Mouse (Mus musculus) layer of hippocampus, postnatal 36 days (tissue): Measurements from ENCODE around the gene Atxn3. TPM values are rescaled to one million over a fixed set of nuclear protein-coding genes. Genes with fewer than 3 reads are reported as not detected.
"Not testable (repeated sequence)": the region's sequence is repeated elsewhere in the genome, so short reads cannot be mapped to it uniquely, and the experiment has no call there.

Experiments used
- DNase-seq, 2 experiments: peaks; one replicate each; pipeline ENCODE4 v3.0.0; 2022
- total RNA-seq, 2 experiments: library from RNA; stranded (reverse); gene quantifications; 2 replicates each; pipeline ENCODE4 v1.2.3; 2021

The Atxn3 gene
- total RNA-seq = 10 to 100 TPM; 21.9 to 22.7 TPM

DNA sequence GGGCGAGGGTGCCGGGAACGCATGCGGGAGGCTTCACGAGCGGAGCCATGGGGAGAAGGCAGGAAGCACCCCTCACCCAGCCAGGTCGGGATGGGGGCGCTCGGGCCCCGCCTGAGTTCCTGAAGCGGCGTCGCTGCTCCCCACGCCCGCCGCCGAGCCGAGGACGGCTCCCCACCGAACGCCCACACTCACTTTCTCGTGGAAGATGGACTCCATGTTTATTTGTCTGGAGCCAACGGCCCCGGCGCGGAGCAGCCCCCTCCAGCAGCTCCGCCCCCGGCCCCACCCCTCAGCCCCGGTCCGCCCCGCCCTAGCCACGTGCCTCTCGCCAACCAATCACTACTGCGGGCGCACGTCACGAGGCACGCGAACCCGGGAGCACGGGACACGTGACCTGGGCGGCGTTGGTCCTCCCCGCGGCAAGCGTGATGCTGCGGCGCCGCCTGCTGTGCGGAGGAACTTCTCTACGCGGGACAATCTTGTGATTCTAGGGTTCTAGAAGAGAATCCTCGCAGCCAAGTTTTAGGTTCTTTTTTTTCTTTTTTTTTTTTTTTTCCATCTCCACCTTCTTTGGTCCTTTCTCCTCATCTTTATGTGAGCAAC lies at the start of gene Atxn3:
Gene Atxn3, minus strand, starts transcription at position 305 of the 603 bp plus-strand sequence.
- DNase-seq = peak; percentile 96

DNA sequence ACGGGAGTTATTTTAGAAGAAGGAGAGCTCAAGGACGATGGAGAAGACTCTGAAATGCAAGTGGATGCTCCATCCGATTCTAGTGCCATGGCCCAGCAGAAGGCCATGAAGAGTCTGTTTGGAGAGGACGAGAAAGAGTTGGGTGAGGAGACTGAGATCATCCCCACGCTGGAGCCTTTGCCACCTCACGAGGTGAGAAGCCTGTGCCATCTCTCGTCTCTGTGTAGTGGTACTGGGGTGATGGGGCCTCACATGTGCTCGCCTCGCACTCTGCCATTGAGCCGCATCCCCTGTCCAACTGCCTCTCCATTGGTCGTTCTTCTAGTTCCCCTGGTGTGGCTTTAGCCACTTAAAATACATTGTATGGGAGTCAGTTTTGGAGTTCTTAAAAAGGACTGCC lies 42.7 kb upstream of the Atxn3 start:
- DNase-seq = no peak

DNA sequence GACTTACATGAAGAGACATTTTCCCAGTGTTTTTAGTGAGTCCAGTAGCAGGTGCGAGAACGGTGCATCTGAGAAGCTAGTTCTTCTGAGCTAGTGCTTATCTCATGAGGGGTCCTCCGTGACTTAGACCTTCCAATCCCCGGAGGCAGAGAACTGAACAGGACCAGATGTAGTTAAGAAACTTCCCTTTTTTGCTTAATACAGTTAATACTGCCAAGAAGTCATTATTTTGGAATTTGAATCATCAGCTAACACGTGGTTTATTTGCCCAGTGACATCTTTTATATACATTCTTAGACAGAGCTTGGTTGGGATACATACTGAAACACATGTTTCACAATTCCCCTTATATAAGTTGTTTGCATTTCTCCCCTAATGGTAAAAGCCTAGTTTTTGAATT lies 40.9 kb upstream of the Atxn3 start:
- no peak for DNase-seq

DNA sequence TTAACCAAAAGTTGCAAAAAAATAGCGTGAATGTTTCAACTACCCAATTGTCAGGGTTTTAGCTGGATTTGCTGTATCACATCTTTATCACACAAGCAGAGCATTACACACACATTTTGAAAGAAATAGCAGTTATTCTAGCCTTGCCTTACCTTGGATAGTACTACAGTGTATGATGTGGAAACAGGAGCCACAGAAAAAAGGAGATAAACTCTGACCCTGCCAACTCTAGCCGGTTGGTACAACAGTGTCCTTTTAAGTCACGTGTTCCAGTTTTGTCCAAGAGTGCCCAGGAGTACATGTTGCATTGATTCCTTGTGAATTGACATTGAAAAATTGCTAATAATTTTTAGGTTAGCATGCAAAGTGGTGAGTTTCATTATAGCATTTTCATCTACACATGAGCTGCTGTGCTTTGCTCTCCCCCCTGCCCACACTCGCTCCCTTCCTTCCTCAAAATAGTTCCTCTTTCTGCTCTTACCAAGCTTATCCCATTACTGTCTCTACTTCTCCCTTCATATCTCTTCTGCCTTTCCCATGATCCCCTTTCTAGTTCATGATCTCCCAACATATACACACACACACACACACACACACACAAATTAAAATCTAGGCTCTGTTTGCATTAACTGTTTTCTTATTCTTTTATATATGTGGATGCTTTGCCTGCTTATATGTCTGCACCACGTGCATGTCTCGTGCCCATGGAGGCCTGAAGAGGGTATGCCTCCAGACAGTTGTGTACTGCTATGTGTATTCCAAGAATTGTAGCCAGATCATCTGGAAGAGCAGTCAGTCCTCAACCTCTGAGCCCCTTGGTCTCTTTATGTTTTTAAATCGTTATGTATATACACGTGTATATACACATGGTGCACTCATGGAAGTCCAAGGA lies 36.8 kb upstream of the Atxn3 start:
- no peak for DNase-seq

DNA sequence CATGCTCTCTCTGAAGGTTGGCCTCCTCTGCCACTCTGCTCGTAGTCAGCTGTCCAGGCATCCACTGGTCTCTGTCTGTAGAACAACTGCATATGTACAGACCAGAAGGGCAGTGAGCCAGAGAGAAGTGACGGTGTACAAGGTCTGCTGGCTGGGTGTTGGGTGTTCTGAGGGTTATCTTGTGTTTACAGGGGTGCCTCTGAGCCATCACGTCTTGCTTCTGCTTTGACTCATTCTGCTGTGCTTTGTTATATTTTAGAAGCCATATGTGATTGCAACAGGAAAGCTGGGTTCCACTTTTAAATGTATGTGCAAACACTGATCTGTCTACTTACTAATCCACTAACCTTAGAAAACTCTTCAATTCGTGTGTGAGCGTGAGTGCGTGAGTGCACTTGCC lies 29.6 kb upstream of the Atxn3 start:
- no peak for DNase-seq

DNA sequence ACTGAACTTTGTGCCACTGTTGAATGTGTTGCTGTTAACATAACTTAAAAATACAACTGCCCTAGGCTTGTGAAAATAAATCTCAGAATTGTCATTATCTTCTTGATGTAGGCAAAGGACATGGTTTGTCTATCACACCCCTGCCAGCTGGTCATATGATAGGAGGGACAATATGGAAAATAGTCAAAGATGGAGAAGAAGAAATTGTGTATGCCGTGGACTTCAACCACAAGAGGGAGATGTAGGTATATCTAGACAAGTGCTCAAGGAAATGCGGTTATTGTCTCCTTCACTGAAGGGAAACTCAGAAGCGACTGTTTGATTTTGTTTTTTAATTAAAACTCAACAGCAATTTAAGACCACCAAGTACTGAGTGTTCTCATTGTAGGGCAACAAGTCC lies 27.1 kb upstream of the Atxn3 start:
- DNase-seq = no peak

DNA sequence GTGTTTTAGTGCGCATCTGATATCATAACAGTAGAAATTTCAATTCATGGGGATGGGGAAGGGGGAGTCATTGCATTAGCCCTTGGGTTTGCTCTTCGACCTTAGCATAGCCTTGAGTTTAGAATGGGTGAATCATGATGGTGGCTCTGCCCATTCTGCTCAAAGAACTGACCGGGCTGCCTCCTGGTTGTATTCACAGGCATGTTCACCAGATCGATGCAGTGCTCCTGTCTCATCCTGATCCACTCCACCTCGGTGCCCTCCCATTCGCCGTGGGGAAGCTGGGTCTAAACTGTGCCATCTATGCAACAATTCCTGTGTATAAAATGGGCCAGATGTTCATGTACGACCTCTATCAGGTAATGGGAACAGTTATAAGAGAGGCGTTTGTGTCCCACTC lies 24.9 kb upstream of the Atxn3 start:
- DNase-seq = no peak

DNA sequence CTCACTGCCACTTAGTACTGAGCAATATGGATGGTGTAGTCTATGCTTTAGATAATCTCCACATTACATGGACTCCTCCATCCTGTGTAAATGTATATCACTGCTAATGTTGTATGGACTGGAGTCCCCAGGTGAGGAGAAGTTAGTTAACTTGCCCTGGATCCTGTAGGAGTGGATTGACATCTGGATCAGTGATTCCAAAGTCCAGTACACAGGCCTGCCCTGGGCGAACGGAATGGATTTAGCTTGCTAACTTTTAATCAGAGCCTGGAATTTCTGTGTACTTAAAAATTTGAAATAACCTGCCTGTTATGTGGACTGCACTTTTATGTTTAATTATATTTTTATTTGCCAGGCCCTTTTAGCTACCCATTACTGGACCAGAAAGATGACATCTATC lies 23.5 kb upstream of the Atxn3 start:
- DNase-seq = no peak

DNA sequence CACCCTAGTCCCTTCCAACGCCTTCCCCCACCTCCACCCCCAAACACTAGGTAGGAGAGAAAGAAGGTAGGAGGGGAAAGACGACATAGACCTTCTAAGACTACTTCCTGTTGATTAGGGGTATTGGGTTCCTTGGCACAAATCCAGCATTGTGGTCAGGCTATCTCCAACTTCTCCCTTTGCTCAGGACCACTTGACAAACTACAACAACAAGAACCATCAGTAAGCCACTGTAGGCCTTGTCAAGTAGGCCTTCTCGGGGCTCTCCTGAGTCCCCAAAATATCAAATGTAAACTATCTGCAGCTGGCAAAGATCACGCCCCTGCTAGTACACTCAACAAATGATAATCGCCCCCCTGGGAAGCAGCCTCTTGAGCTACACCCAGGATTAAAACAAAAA lies 22.2 kb upstream of the Atxn3 start:
- no peak for DNase-seq

DNA sequence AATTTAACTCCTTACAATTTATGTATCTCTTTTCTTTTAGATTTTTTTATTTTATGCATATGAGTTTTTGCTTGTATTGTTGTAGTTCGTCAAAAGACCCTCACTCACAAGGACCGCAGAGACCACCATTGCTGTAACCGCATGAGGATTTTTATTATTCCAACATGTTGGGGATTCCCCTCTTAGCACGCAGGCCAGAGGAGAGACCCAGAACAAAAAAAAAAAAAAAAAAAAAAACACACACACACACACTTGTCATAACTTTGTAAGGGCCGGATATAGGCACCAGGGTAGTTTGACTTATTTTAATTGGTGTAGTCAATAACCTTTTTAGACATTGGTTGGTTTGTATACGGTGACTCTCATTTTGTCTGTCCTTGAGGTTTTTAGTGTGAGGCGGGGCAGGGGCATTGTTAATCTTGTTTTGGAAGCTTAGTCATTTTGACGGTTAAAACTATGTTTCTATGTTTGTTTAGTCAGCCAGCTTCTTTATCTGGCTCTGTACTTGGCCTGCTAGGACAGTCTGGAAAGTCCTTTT lies 21.2 kb upstream of the Atxn3 start:
- no peak for DNase-seq

DNA sequence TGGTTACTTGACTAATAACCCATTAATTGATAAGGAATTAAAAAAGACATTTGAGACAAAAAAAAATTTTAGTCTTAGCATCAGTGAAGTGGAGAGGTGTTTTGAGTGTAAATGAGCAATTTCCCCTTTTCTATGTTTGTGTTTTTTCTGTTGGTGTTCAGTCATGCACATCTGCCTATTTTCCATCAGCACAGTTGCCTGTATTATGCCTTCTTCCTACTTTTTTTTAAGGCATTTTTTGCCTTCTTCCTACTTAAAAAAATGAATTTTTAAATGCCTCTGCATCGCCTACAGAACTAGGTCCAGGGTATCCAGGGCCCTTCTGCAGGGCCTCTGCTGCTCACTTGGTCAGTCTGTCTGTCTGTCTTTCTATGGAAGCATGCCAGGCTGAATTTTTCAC lies 20.5 kb upstream of the Atxn3 start:
- DNase-seq = no peak

DNA sequence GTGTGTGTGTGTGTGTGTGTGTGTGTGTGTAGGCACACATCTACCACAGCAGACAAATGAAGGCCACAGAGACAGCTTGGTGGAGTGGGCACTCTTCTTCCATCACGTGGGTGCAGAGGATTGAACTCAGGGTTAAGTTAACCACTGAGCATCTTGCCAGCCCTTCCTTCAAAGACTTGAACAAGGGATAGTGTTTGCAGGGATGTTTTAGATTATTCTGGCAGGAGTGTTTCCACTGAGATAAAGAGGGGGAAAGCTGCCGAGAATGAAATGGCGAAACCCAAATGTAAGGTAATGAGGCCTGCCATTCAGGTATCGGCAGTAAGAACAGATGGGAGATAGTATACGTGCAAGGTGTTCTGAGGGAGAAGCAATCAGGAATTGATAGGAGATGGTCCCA lies 20.1 kb upstream of the Atxn3 start:
- DNase-seq = no peak

DNA sequence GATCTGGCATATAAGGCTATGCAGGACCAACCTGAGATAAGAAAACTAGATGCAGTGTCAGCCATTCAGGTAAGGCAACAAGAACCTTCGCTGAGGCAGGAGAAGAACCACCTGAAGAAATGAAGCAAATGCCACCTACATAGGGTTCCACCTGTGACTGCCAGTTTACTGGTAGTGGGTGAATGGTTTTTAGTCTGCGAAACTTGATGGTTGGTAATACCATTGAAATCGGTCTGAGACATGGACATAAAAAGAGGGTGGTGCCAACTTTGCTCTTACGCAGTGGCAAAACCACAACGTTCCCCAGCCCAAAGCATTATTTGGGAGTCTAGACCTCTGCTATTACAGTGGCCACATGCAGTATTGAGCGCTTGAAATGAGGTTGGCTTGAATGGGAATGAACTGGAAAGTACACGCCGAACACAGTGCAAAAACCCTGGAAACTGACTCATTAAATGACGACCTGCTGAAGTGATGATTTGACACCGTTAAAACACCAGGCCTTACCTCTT lies 19.4 kb upstream of the Atxn3 start:
- DNase-seq = no peak

DNA sequence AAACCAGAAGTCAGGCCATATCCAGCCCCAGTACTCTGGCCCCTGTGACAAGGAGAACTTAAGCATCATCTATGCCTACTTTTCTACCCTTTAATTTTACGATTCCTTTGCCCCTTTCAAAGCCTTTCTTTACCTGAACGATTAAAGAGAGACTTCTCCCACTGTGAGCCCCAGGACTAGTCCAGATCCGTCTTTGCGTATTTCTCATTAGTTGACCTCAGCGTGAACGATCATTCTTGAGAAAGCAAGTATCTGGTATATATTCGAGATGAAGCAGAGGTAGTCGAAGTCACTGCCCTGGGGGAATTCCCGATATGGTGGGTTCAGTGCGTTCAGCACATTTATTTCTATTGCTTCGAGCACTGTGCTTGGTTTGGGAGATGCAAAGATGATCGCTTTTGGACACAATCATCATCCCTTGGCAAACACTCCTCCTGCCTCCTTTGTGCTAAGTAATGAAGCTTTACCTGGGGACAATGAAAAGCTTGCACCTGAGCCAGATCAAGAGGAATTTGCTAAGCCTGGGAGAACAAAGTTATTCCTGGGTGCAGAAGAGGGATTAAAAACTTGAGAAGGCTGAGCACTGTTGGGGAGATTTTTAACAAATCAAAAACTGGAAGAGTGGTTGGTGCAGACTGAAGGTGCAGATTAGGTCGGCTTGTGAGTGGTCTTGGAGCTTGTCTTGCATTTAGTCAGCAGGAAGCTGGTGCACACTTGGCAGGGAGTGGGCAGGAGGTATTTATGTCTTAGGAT lies 18.8 kb upstream of the Atxn3 start:
- no peak for DNase-seq

DNA sequence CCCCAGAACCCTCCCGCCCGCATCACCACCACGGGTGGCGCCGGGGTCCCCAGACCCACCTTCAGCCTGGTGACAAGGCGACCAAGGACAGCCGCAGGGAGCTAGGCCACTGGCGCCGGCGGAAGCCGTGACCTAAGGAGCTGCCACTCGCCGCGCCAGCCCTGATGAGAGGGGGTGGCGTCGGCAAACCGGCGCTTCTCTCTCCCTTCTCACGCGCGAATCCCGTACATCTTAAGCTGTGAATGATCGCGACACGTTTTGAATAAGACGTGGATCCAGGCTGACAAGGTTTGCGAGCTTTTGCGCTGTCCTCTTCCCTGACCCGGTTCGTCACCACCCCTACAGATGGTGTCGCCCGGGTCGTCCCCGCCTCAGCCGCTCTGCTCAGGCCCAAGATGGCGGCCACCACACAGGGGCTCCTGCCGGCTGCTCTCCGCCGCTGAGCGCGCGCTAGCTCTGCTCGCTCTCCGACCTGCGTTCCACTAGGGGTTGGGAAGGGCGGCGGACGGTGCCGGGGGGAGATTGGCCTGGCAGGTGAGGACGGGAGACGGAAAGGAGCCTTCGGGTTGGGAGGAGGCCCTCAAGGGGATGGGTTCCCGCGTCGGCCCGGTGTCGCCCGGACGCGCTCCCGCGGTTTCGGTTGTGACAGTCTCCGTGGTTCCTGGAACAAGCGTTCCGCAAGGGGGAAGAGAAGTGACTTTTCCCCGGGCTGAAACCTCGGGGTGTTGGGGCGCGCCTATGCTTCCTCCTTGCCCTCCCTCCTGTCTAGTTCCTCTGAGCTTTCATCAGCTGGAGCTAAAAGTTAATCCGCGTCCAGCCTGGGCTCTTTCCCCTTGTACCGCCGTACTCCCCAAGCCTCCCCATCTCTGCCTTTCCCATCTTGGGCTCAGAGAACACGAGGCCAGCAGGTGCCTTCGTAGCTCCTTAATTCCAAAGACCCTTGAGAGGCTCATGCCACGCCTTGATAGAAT lies 17.8 kb upstream of the Atxn3 start, which contains the start of gene Cpsf2:
Gene Cpsf2, plus strand, starts transcription at position 388 of the 971 bp plus-strand sequence.
- DNase-seq = peak; percentile 90 to 91

DNA sequence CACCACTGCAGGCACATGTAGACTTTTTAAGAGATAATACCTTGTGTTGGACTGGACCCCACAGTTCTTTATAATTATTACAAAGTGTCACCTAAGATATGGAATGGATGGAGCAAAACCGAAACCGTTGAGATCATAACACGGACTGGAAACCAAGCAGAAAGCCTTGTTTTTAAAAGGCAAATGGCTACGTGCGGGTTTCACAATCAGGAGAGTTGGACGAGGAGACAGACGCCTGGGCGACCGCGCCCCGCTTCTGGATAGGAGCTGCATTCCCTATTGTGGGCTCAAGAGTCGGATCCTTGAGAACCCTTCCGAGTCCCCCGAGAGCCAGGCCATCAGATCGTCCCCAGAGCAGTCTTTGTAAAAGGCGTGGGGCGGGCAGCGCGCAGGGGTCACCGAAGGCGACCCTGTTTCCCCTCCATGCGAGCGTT lies 17.1 kb upstream of the Atxn3 start:
- DNase-seq = no peak

DNA sequence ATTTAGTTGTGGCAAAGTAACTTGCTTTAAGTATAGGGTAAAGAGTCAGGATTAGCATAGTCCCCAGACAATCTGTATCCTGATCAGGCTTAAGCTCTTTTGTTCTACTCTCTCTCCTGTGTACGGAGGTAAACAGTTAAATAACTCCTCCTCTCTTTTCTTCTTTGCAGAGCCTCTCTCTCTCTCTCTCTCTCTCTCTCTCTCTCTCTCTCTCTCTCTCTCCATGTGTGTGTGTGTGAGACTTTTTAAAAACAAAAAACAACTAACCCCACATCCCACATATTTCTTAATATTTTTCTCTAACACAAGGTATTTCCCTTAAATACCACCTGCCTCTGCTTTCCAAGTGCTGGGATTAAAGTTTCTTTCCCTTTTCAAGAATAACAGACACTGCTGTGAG lies 16.5 kb upstream of the Atxn3 start:
- DNase-seq = no peak

DNA sequence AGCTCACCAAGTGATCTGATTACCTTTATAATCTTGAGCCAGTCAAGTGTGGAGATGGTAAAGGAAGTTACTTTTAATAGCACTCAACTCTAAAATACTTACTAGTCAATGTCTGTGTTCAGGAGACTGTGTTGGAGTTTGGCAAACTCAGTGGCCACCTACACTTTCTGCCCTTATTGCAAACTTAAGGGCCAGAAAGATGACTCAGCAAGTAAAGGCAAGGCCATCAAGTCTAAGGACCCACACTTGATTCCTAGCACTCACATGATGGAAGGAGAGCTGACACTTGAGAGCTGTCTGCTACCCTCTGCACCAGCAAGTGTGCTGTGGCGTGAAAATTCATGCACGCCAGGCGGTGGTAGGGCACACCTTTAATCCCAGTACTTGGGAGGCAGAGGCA lies 14.2 kb upstream of the Atxn3 start:
- DNase-seq = no peak

DNA sequence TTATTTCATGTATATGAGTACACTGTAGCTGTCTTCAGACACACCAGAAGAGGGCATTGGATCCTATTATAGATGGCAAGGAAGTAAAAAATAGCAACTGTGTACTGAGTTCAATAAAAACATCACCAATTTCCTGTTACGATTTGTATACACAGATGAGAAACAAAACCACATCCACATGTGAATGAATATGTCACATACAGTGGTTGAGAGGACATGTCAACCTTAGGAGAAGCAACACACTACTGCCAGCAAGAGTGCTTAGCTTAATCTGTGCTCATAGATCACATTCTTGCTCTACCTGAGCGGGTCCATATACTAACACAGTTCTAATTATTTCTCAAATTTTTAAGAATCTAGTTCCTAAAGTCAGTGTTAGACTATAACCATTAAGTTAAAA lies 13.3 kb upstream of the Atxn3 start:
- DNase-seq = no peak

DNA sequence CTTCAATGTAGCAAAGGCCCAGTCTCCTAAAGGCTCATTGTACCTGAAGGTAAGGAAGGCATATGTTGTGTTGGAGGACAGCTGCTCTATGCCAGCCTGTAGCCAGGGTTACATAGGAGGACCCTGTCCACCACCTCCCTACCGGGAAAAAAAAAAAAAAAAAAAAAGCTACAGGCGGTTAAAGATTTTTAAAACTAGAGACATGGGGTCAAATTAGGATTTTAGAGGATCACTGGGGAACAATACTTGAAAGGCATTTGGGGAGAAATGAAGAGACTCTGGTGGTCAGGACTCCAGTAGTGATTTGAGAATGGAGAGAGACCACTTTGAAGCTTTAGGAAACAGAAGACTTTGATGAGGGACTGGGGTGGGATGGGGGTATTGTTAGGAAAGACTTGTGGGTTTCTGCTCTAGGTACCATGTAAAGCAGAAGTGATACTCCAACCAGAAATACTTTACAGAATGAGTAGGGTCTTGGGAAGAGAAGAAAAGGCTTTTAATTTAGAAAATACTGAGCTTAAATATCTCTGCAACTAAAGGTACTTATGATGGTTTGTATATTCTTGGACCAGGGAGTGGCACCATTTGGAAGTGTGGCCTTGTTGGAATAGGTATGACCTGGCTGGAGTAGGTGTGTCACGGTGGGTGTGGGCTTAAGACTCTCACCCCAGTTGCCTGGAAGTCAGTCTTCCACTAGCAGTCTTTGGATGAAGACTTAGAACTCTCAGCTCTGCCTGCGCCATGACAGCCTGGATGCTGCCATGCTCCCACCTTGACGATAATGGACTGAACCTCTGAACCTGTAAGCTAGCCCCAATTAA lies 1.1 kb upstream of the Atxn3 start:
- DNase-seq = not testable (repeated sequence)

DNA sequence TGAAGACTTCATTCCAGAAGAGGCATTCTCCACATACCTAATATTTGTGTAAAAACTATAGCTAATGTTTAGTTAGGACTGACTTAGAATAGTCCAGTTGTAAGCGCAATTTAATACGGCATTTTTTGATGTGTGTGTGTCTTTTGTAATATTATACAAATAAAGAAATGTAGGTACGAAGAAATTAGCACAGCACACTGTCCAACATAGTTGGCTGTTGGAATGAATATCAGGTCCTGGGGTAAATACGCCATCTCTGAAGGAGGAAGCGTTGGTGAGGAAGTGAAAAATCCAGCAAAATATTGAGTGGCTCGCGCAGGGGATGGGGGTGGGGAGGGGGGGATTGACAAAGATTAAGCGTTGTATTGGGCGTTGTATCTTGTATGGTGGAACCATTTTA lies 510 bp upstream of the Atxn3 start:
- DNase-seq = no peak
